Mouse (Mus musculus) spleen, postnatal 14 days (tissue): Measurements from ENCODE around the gene Sult2a8.
"Not testable (repeated sequence)": the region's sequence is repeated elsewhere in the genome, so short reads cannot be mapped to it uniquely, and the experiment has no call there.

Source experiments
- DNase-seq, 2 experiments: peaks; one replicate each; pipeline ENCODE4 v3.0.0; 2021 to 2022; ENCODE audit warnings: low spot score in 2 of 2

Sult2a8 gene

DNA sequence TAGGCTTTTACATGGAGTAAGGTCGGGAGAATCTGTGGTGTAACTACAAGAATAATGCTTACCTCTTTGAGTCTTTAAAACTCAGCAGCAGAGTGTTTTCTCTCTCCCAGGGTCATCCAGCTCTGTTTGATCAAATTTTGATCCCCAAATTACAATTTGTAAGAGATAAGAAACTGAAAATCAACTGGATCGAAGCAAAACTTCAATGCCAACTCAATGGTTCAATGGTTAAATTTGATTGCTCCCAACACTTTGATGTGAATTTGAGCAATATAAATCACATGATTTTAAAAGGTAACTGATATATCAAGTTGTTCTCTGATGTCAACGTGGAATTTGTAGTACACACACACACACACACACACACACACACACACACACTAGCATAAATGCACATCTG is at the start of gene Sult2a8:
Gene Sult2a8, minus strand, starts transcription at position 236 of the 400 bp plus-strand sequence.
- DNase-seq, result no peak

DNA sequence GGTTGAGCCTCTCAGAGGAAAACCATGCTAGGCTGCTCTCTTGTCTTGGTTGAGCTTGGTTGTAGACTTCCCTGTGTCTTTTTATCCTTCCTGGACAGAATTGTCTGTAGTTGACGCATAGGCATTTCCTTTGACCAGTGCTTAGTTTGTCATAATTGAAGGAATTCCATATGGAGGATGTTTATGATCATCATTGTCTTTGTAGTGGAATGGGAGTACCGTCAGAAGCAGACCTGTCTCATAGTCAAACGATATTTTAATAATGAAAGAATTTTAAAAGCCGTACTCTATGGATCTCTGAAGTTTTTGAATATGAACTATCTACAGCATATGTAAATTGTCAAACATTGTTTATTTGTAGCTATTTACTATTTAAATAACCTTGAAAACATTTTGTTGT is 47.6 kb upstream of the Sult2a8 start, which contains the start of gene Sult2a7:
Gene Sult2a7, minus strand, starts transcription at position 101 of the 400 bp plus-strand sequence.
- no peak for DNase-seq

DNA sequence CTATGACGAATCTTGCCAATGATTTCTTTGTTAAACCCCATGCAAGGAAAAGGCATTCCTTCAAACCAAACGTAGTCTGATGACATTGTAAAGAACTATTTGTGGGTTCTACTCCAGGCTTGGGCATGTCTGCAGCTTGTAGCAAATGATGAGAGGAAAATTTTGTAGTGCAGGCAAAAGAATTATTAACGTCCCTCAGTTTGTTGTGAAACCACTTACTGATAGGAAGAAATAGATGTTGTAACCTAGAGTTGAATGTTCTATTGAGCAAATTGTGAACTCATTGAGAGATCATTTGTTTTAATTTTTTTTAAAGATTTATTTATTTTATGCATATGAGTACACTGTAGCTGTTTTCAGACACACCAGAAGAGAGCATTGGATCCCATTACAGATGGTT is 46.3 kb upstream of the Sult2a8 start:
- no peak for DNase-seq

DNA sequence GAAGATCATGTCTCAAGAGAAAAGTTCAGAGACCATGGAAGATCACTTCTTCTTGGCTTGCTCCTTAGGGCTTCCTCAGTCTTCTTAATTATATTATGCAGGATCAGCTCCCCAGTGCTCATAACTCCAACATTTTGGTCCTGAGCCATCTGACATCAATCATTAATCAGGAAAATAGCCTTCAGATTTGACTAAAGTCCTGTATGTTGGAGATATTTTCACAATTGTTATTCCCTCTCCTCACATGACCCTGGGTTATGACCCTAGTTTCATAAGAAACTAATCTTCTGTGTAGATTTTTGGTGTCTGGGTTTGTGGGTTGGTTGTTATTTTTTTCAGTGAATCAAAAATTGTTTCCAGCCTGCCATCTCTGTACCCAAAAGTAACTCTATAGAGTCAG is 7.0 kb downstream of the Sult2a8 start:
- no peak for DNase-seq

DNA sequence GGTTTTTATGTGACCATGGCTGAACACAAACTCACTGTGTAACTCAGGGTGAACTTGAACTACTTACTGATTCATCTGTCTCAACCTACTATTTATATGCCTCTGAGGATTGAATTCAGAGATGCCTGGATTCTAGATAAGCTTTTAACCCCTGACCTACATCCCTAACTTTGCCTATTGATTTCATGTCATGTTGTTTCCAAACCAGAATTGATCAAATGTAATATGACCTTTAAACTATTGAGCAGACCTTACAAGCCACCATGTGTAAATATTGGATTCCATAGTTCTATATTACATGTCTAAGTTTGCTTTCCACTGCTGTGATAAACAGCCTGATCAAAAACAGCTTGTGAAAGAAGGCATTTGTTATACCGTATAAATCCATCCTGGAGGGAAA is 8.1 kb downstream of the Sult2a8 start:
- DNase-seq, result no peak

DNA sequence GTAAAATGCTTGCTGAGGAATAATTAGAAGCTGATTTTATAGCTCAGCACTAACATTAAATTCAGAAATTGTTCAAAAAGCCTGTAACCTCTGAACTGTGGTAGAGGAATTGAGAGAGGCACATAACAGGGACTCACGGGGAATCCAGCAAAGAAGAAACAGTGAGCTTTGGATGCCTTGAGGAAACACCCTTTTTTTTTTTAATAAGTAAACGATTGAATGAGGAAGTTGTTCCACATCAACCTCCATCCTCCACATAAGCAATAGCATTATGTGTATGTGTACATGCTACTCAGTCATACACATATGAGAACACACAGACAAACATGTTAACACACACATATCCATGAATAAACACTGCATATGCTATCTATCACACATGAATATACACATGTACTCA is 8.5 kb downstream of the Sult2a8 start:
- no peak for DNase-seq

DNA sequence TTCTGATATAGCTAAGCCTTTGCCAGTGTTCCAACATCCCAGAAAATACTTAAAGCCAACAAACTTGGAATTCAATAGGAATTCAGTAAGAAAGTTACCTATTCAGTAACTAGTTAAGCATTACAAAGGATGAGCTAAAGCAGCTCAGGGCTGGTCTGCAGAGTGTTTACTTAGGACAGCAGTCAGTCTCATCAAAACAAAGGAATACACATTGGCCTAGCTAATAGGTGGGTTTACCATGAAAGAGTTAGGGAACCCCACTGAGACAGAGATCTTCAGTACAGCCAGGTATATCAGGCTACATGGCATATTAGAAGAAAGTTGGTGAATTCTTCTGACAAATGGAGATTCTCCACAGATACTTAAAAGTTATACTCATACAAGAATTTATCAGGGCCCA is 47.2 kb downstream of the Sult2a8 start:
- DNase-seq, result not testable (repeated sequence)

DNA sequence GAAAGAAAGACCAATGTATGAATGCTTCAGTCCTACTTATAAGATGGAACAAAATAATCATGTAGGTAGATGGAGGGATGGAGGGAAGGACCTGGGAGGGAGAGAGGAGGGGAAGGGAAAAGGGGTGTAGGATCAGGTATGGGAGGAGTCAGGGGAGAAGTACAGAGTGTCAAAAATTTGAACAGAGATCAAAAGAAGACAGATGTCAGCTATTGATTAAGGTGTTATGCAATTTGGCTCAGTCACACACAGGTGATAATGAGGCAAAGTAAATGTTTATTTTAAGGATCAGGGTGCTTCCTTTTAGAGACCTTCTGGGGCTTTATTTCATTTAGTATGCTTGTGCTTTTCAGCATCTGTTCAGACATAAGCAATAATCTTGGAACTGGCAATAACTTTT is 50.1 kb downstream of the Sult2a8 start:
- no peak for DNase-seq
